Mouse (Mus musculus) thymus, postnatal 4 days (tissue): ENCODE data around the gene Foxred1.

Experiments used
- DNase-seq: peaks from one replicate; pipeline ENCODE4 v3.0.0; 2021

Gene Foxred1

DNA sequence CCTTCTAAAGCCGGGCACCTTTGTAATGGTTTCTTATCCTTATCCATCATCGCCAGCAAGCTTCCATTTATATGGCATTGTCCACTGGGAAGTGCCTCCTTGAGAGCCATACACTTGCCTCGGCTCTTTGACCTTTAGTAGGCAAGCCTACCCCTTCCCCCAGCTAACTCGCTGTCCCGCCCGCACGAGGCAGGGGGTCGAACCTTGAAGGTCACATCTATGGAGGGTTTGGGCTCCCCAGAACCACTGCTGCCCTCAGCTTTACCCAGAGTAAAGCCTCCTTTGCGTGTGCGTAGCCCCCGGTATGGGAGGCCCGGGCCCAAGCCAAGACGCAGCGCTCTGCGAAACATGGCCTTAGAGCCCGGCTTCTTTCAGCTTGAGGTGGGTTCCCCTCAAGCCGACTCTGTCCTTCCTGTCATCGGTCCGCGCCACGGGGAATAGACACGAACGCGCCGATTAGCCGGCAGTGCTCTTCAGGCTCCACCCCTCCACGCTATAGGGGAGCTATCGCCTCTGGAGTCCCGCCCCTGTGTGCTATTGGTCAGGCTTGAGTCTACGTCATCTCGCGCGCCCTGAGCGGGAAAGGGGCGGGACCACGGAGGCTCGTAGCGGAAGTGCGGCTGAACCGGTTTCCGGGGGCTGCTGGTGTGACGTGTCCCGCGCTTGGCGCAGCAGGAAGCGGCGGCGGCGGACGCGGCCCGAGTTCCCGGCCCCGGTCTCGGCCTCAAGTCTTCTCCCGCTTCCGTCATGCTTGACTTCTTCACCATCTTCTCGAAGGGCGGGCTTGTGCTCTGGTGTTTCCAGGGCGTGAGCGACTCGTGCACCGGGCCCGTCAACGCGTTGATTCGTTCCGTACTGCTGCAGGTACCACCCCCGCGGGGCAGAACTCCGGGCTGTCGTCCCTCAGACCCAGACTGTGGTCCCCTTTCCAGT lies at the start of gene Foxred1:
Gene Foxred1, minus strand, starts transcription at position 514 of the 933 bp plus-strand sequence.
- peak; percentile 99 for DNase-seq

DNA sequence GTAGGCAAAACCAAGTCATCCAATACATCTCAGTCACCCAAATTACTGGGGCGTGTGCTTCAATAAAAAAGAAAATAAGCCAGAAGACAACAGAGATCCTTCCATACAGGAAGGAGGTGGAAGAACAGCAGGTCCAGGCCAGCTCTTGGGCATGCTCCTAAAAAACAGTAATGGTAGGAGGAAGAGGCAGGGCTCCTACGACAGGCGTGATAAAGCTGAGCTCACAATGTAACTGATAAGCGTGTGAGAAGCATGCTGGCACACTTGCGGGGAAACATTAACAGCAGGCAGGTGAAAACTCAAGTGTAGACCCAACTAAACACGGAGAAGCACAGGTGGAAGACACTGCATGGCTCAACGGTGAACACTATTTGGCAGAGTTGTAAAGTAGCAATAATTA lies 46.5 kb upstream of the Foxred1 start:
- DNase-seq = no peak

DNA sequence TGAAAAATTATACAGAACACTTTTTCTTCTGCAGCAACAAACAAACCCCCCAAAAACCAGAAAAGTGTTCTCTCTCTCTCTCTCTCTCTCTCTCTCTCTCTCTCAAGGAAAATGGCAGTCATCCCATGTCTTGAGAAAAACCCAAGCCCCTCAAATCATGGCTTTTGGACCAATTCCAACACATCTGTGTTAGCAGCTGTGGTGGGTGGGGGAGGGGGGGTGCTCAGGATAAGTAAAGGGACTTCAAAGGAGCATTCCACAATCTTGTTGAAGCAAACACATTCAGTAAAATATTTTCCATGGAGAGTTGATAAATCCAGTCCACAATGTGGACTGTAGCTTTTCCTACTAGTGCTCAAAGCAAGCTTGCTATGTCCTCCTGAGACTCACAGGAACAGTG lies 38.6 kb upstream of the Foxred1 start:
- no peak for DNase-seq

DNA sequence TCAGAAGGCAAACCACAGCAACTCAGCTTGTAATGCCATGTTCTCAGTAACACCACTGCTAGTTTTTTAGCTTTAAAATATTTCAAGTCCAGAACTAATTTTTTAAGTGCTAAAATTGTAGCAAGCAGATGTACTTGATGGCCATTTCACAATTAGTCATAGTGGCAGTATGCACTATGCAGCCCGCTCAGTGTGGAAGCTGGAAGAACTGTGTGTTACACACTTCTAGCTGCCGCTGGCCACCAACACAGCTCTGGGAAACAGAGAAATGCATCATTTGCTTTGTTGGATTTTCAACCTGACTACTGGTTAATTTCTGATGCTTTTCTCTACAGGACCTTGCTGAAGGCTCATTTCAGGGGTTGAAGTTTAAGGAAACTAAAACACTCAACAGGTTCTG lies 36.5 kb upstream of the Foxred1 start:
- DNase-seq = no peak

DNA sequence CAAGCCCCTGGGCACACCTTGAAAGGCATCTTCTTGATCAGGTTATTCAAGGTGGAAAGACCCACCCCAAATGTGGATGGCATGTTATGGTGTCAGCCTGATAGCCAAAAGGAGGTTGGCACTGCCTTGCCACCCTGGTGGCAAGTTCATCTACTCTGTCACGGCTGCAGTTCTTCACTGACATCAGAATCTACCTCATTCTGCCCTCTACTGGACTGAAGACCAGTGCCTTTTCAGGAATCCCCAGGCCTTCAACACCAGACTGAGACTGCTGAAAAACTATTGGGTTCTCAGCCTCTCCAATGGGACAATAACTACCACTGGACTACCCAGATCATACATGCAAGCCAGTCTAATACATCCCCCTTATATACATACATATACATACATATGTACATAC lies 28.9 kb upstream of the Foxred1 start:
- DNase-seq = no peak

DNA sequence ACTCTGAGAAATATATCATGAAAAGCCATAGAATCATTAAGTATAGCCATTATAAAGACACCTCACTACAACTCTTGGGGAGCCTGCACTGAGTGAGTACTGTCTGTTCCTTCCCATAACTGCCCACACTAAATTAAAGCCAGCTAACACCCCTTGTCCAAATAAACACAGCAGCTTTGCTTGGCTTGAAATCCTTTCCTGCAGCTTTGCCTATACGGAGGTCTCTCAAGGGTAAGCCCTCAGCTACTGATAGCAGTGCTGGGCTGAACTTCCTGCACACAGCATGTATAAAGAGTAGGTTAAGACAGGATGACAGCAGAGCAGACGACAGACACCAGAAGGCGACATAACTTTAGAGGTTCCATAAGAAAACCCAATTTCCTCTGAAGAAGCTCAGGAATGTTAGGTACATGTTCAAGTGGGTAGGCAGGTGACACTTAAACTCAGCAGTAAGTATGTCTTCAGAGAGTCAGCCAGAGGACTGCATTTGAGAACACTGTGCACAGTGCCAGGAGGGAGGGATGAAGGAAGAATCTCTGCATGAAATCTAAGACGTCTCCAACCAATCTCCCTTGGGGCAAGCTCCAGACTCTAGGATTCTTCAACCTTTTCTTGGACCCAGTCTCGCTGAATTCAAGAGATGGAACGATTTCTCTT lies 28.2 kb upstream of the Foxred1 start:
- DNase-seq = no peak

DNA sequence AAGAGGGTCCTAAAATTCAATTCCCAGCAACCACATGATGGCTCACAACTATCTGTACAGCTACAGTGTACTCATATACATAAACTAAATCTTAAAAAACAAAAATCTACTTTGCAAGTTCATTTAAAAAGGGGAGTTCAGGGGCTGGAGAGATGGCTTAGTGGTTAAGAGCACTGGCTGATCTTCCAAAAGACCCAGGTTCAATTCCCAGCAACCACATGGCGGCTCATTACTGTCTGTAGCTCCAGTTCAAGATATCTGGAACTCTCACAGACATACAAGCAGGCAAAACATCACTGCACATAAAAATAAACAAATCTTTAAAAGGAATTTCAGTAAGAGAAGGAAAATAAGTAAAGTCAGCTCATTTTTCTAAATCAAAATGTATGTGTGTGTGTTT lies 27.5 kb upstream of the Foxred1 start:
- no peak for DNase-seq

DNA sequence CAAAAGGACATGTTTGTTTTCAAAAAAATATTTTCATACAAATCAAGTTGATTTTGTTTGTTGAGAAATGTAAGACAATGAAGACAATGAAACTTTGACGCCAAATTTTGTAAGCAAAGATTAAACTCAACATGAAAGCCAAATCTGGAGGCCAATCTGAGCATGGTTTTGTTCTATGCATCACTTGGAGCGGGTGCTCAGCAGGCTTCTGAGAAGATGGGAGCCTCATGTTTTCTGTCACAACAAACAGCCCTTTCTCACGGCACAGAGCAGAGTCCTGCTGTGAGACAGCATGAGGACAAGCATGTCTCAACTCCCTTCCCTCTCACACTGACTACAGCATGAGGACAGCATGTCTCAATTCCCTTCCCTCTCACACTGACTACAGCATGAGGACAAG lies 25.1 kb upstream of the Foxred1 start:
- DNase-seq = no peak

DNA sequence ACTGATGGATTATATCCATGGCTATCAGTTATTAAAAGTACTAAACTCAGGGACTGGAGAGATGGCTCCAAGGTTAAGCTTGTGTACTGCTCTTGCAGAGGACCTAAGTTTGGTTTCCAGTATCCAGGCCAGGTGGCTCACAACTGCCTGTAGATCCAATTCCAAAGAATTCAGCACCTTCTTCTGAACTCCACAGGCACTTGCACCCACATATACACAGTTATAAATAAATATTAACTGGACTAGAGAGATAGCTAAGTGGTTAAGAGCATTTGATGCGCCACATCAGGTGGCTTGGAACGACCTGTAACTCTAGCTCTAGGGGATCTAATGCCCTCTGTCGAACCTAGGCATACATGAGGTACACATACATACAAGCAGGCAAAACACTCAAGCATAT lies 17.8 kb upstream of the Foxred1 start:
- no peak for DNase-seq

DNA sequence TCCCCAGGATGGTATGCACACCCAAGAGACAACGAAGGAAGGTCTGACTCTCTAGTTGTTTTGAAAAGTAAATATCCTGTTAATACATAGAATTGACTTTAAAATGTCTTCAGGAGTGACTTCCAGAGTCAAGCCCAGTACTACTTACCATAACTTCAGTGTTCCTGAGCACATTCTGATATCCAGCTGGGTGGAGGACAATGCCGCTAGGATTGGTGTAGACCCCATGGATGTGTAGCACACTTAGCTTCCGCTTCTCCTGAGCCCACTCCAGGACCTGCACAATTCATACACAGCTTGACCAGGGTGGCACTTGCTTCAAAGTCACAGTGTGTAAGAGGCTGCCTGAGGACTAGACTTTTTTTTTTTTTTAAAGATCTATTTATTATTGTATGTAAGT lies 12.6 kb upstream of the Foxred1 start:
- DNase-seq = no peak

DNA sequence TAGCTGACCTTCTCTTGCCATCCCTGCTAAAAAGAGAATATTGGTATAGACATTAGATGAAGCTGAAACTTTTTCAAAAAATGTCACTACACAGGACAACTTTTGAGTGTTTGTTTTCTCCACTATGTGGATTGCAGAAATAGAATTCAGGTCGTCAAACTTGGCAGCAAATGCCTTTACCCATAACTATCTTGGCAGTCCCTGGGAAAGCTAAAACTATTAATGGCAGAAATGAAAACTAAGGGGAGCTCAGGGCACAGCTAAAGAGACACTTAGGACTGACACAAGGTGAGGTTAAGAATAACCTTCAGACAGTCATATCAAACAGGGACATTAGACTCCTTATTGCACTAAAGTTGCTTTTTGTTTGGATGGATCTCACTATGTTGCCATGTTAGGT lies 7.1 kb upstream of the Foxred1 start:
- DNase-seq = no peak

DNA sequence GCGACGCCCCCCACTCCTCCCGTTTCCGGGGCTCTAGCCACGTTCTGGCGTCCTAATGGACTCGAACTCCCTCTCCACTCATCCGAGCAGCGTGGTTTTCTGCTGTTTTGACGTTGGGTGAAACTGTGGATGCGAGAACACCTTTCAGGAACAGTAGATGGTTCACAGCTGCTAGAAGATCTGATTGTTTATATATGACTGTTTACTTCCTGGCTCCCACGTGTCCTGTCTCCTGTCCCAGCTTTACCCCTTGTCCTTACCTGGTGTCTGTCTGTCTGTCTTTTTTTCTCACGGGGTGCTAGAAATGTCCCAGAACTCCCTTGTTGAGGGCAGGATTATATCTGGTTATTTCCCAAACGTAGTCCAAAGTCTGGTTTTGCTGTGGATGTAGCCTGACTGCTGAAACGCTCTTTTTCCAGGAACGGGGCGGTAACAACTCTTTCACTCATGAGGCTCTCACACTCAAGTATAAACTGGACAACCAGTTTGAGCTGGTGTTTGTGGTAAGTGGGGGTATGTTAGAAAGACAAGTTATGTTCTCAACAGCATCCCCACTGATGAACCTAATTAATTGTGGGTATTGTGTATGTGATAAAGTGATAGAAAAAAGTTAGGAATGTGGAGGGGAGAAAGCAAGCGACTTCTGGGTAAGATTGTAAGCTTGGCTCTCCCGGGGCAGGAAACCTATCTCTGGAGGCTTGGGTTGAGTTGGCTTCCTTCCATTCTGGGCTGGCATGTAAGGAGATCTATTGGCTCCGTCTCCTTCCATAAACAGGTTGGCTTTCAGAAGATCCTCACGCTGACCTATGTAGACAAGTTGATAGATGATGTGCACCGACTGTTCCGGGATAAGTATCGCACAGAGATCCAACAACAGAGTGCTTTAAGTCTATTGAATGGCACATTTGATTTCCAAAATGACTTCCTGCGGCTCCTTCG lies 987 bp upstream of the Foxred1 start:
- DNase-seq = no peak

DNA sequence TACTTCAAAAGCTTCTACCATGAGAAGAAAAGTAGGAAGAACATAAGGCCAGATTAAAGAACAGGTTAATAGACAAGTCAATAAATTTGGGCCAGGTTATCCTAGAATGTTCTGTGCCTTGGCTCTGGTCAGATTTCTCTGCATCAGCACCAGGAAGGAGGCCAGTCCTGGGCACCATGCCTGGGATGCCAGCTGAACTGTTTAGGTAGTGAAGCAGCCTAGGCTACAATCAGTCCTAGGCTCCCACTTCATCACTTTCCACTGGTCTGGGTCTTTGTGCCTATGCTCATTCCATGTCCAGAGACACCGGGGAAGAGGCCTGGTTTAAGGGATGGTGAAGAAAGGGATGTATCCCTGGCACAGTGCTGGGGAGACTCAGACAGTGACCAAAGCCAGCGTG lies 6.4 kb downstream of the Foxred1 start:
- no peak for DNase-seq

DNA sequence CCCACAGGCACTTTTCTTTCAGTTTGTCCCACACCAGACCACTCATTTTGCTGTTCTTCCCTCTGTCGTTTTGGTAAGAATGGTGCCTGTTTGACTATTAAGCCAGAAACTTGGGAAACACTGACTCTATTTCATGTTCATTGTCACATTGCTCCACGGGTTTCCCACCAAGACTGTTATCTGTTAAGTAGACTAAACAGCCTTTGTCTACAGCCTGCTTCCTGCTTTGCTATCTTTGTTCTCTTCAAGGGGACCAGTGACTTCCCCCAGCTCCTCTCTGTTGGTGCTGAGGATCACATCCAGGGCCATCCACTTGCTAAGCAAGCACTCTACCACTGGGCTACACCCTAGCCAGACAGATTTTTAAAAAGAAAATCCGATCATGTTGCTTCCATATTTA lies 7.3 kb downstream of the Foxred1 start:
- DNase-seq = no peak

DNA sequence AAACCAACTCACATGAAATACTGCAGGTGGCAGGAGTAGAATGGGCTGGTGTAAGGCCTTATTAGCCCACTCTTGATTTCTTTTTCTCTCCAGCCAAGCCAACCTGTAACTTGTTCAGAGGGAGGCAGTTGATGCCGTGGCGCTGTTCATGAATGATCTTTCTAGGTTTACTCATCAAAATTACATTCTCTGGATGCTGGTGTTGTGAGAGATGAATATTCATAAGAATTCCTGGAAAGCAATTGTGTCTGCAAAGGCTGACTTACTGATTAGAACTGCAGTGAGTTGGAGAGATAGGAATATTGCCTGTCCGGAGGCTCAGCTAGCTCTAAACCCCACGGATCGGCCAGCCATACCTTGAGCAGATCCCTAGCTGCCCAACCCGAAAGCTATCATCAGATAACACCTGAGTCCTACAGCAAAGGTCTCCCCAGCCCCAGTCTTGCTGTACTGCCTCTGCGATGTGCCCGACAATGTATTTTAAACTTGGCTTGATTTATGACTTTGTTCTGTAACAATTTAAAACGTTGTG lies 10.3 kb downstream of the Foxred1 start:
- no peak for DNase-seq

DNA sequence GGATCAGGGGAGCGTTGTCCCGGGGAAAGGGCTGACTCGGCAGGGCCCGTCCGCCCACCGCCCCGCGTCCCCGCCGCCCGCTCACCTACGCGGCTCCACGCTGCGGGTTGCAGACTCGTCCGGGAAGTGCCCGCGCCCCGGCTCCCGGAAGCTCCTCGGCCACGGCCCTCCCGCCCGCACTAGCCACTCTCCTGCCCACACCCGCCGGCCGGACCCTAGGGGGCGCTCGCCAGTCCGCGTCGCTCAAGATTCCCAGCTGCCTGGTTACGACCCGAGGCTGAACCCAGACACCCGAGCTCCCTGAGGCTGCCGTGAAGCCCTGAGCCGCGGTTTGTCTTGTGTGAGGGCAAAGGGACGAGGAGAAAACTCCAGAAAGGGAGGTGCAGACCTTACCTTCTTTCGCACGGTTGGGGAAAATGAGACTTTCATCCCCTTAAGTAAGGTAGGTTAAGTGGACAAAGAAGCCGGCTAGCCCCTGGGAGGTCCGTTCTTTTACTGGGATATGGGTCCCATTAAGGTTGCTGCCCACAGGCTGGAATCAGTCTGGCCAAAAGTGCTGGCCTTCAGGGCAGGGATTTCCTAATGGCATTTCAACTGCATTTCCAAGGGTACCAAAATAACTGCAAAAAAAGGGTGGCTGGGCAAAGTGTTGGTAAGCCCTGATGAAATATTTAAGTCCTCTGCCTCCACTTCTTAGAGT lies 10.9 kb downstream of the Foxred1 start, which contains the start of the genes Srpr and Tirap:
Gene Srpr, plus strand, starts transcription at position 404 of the 700 bp plus-strand sequence.
Gene Tirap, minus strand, starts transcription at position 520 of the 700 bp plus-strand sequence.
- DNase-seq = peak; percentile 90

DNA sequence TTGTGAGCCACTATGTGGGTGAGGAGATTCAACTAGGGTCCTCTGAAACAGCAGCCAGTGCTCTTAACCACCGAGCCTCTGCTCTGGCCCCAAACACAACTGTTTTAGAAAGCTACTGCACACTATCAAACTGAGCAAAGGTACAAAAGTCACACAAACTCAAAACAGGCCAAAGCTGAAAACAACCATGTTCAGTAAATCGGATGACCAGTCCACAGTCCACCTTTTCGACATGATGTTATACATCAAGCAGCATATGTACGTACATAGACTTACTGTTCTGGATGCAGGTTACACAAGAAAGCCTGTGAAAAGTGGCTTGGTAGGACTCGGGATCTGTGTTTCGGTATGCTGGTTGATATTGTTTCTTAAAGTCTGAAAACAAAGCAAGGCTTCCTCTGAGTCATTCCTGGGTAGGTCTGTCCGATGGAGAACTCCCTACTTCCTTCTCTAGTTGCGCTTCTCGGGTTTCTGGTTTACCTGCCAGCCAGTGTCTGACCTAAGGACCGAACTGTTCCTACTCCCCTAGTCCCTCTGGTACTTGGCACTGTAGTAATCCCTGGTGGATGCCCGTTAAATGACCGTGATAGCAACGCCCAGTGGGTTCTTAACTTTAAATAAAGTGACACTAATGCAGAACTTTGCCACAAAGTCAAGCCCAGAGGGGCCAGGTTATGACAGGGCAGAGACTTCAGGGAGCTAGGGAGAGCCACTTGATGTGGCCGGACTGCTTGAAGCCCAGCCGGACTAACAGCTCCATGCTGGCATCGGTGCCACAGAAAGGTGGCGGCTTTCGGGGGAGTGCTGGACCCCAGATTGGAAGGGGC lies 11.7 kb downstream of the Foxred1 start:
- no peak for DNase-seq

DNA sequence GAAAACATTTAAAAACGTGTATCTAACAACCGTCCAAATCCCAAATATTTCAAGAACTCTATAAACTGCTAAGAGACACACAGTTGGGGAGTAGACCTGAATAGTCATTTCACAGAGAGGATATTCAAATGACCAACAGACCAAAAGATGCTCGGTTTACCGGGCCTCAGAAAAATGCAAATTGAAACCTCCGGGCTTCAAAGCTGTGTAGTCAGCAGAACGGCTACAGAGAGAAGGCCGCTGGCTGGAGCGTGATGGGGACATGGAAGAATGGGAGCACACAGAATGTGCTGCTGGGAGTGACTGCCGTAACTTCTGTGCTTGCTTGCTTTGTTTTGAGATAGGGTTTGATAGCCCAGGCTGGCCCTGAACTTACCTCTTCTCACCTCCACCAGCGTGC lies 12.5 kb downstream of the Foxred1 start:
- no peak for DNase-seq

DNA sequence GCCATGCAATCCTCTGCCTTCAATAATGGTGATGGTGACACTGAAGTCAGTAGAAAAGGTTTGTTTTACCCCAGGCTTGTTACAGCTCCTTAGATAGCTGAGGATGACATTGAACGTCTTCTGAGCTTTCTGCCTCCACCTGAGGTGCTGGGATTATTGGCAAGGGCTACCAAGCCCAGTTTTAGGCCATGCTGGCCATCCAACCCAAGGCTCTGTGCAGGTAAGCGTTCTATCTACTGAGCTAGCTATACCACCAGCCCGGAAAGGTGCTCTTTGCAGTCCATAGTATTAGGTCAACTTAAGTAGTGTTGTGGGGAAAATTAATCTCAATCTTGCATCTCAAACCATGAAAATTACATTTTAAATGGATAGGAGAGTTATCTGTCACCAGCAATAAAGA lies 13.2 kb downstream of the Foxred1 start:
- DNase-seq = no peak

DNA sequence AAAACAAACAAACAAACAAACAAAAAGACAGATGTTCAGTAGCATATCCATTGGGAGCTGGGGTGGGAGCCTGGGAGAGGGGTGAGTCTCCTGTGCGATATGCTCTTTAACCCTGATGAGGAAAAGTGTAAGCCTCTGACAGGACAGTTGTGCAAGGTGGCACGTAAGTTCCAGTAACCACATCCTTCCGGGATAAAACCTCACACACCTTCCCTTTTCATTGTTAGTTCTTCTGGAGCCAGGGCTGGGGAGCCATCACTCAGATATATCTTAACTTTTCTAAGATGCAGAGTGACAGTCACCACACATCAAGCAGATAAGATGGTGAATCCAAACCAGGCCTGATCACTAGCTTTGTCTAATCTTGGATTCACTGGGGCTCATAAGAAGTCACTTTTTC lies 16.8 kb downstream of the Foxred1 start:
- no peak for DNase-seq

DNA sequence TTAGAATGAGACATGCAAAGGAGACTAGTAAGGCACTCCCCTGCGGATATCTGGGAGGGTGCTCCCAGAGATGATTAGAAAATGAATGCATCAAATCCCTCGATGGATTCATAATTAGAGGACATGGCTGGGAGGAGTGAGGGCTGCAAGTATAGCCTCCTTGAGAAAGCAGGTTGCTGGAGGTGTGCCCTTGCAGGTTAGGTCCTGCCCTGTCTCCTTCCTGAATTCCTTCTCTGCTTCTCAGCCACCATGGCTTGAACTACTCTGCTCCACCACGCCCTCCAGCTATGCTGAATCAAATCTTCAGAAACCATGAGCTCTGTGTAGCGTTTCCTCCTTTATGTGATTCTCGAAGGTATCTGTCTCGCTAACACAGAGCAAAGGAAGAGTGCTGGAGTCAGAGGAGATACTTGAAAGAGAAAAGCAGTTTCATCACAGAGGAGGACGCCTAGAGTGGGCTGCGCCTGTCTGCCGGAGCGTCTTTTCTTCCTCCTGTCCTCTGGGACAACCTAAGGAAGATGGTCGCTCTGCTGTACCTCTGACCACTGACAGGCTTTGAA lies 17.8 kb downstream of the Foxred1 start:
- no peak for DNase-seq
